Mouse (Mus musculus) liver, embryonic 14.5 days (tissue): ENCODE data around the gene Plxna4. TPM values are rescaled to one million over a fixed set of nuclear protein-coding genes. Genes with fewer than 3 reads are reported as not detected.

Source experiments
- ATAC-seq: fragments of 200-750 bp; cut with Nextera tagmentation; 2 replicates; pipeline ENCODE4 v1.8.0; 2017; ENCODE audit warnings: moderate number of reproducible peaks, mild to moderate bottlenecking, moderate library complexity; ENCODE audit not compliant: insufficient read depth
- DNase-seq, 3 experiments: peaks; one replicate each; pipeline ENCODE4 v3.0.0-alpha.2; 2012 to 2013; ENCODE audit warnings: low read depth in 3 of 3, low spot score in 3 of 3
- H3K27ac ChIP-seq: fragments of 300-500 bp; sonication (generic); 2 replicates; pipeline ENCODE4 v1.5.1; 2014; ENCODE audit warnings: moderate library complexity, mild to moderate bottlenecking, control low read depth, inconsistent platforms
- H3K27me3 ChIP-seq: fragments of 300-500 bp; sonication (generic); 2 replicates; pipeline ENCODE4 v1.6.1; 2014; ENCODE audit warnings: mild to moderate bottlenecking, low read length, moderate library complexity; ENCODE audit not compliant: control insufficient read depth, insufficient read depth
- H3K36me3 ChIP-seq: fragments of 300-500 bp; sonication (generic); replicated peaks from 2 replicates; pipeline ENCODE4 v1.6.1; 2014; ENCODE audit warnings: low read depth; ENCODE audit not compliant: control insufficient read depth, insufficient read depth
- H3K4me1 ChIP-seq, 2 experiments: fragments of 200-500 bp in 1 of 2; fragments of 300-500 bp in 1 of 2; sonication (generic) in 1 of 2; replicated peaks; 2 replicates each; pipeline ENCODE4 v1.6.1; 2012 to 2014; ENCODE audit warnings: antibody characterized with exemption in 1 of 2, inconsistent platforms in 1 of 2, low read length in 1 of 2; ENCODE audit not compliant: control insufficient read depth in 2 of 2, insufficient read depth in 2 of 2
- H3K4me2 ChIP-seq: fragments of 300-500 bp; sonication (generic); 2 replicates; pipeline ENCODE4 v1.6.1; 2014; ENCODE audit warnings: low read depth, mild to moderate bottlenecking, control low read depth, moderate library complexity
- H3K4me3 ChIP-seq, 2 experiments: fragments of 200-500 bp in 1 of 2; fragments of 300-500 bp in 1 of 2; sonication (generic) in 1 of 2; 2 replicates each; pipeline ENCODE4 v1.5.1; 2012 to 2014; ENCODE audit warnings: low read depth in 2 of 2, low read length in 2 of 2, mild to moderate bottlenecking in 2 of 2, control low read depth in 1 of 2, inconsistent platforms in 1 of 2, moderate library complexity in 1 of 2; ENCODE audit not compliant: insufficient read depth in 1 of 2
- H3K9ac ChIP-seq: fragments of 300-500 bp; sonication (generic); replicated peaks from 2 replicates; pipeline ENCODE4 v1.6.1; 2014; ENCODE audit warnings: mild to moderate bottlenecking, control low read depth, moderate library complexity
- H3K9me3 ChIP-seq: fragments of 300-500 bp; sonication (generic); 2 replicates; pipeline ENCODE4 v1.6.1; 2016; ENCODE audit warnings: low read length, mixed read lengths; ENCODE audit not compliant: control insufficient read depth
- CTCF ChIP-seq: IDR thresholded peaks from 2 replicates; pipeline ENCODE4 v1.5.1; 2016; ENCODE audit warnings: antibody characterized with exemption, low read depth, control low read depth
- EP300 ChIP-seq: IDR thresholded peaks from 2 replicates; pipeline ENCODE4 v1.6.1; 2016; ENCODE audit warnings: antibody characterized with exemption, low read depth
- WGBS: fragments of 180-500 bp; shearing (Covaris S2); extraction: QIAGEN DNeasy Blood & Tissue Kit; methylation state at CpG from one replicate; pipeline ENCODE4 v1.1.7; 2014; ENCODE audit not compliant: insufficient replicate concordance; 5-methylcytosine and 5-hydroxymethylcytosine counted together
- polyA plus RNA-seq, 2 experiments: library from polyadenylated mRNA; depleted of rRNA in 1 of 2; stranded (reverse) in 1 of 2; unstranded in 1 of 2; fragments of >200 nt; fragmentation: Nextera tagmentation in 1 of 2; extraction: Ambion mirVana in 1 of 2; gene quantifications; 2 replicates each; pipeline versions ENCODE4 v1.2.1 to v1.2.3; 2012 to 2014

The Plxna4 gene
- polyA plus RNA-seq, 2 experiments = 0.17 to 0.25 TPM

GRCm38 (mm10) chr6:32604901-32605300 lies 16.9 kb upstream of the Plxna4 start:
- DNase-seq (no peak), ATAC-seq (no peak)
- WGBS = 53% methylated on average over 4 of the region's 4 CpGs
- H3K4me1 ChIP-seq = no peaks in the 10 kb centered on the region
- H3K4me3 ChIP-seq = no peak overlapping the region
- H3K36me3 ChIP-seq = no peaks in the 10 kb centered on the region
- H3K9ac ChIP-seq = no peak overlapping the region
- H3K4me2 ChIP-seq = no peak overlapping the region
- no peak for TF ChIP-seq EP300
- no peak for TF ChIP-seq CTCF
- no peaks in the 10 kb centered on the region for H3K27me3 ChIP-seq
- H3K27ac ChIP-seq = no peak overlapping the region
- H3K9me3 ChIP-seq = no peaks in the 10 kb centered on the region

DNA sequence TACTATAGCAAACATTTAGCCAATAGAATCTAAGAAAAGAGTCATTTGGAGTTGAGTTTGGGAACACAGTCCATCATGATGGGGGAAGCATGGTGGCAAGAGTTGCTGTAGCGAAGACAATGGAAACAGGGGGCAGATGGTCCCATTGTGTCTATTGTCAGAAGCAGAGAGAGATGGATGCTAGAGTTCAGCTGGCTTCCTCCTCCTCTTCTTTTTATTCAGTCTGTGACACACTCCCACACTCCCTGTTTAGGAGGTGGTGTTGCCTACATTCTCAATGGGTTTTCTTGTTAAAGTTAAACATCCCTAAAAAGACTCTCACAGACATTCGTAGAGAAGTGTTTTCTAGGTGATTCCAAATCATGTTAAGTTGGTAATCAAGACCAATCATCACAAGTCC lies 14.1 kb upstream of the Plxna4 start:
- Histone ChIP-seq H3K27me3 (no peaks in the 10 kb centered on the region), H3K4me2 (no peak overlapping the region), H3K9me3 (no peaks in the 10 kb centered on the region), H3K27ac (no peak overlapping the region), H3K9ac (no peak overlapping the region), H3K4me1 (no peaks in the 10 kb centered on the region), H3K4me3 (no peak overlapping the region), H3K36me3 (no peaks in the 10 kb centered on the region)
- no peak for DNase-seq
- TF ChIP-seq CTCF (no peak), EP300 (no peak)
- WGBS = 62% methylated on average over 2 of the region's 2 CpGs
- no peak for ATAC-seq

- H3K9ac ChIP-seq = no peak overlapping the region
- no peaks in the 10 kb centered on the region for H3K4me1 ChIP-seq
- 37% methylated on average over 2 of the region's 2 CpGs for WGBS
- DNase-seq (no peak), ATAC-seq (no peak)
- H3K27ac ChIP-seq = no peak overlapping the region
- H3K4me2 ChIP-seq = no peak overlapping the region
- no peaks in the 10 kb centered on the region for H3K9me3 ChIP-seq
- H3K36me3 ChIP-seq = no peaks in the 10 kb centered on the region
- no peak for TF ChIP-seq CTCF
- no peak for TF ChIP-seq EP300
- H3K27me3 ChIP-seq = no peaks in the 10 kb centered on the region
- no peak overlapping the region for H3K4me3 ChIP-seq
These were observed 13.3 kb upstream of the Plxna4 start for GRCm38 (mm10) chr6:32601306-32601705.

DNA sequence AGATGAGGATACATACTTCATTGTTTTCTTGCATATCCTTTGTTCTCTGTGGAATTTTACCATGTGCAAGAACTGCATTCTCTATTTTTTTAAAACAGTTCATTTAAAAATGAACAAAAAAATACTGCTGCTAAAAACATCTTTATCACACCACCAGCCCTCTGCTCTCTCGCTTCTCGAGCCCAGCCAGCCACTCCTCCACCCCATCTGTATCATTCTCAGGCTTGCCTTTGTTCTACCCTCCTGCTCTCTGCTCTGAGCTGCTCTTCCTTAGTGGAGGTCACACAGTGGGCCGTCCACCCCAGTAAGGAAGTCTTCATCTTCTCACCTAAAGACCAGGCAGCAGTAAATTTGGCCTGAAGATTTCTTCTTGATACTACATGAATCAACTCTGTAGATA lies 7.6 kb upstream of the Plxna4 start:
- Histone ChIP-seq H3K4me1 (no peaks in the 10 kb centered on the region), H3K4me3 (no peak overlapping the region), H3K9me3 (no peaks in the 10 kb centered on the region), H3K9ac (no peak overlapping the region), H3K27ac (no peak overlapping the region), H3K27me3 (peaks cover 2% of the 10 kb centered on the region), H3K36me3 (no peaks in the 10 kb centered on the region), H3K4me2 (no peak overlapping the region)
- 34% methylated on average over 3 of the region's 3 CpGs for WGBS
- no peak for DNase-seq
- ATAC-seq = no peak
- TF ChIP-seq EP300 (no peak), CTCF (no peak)

DNA sequence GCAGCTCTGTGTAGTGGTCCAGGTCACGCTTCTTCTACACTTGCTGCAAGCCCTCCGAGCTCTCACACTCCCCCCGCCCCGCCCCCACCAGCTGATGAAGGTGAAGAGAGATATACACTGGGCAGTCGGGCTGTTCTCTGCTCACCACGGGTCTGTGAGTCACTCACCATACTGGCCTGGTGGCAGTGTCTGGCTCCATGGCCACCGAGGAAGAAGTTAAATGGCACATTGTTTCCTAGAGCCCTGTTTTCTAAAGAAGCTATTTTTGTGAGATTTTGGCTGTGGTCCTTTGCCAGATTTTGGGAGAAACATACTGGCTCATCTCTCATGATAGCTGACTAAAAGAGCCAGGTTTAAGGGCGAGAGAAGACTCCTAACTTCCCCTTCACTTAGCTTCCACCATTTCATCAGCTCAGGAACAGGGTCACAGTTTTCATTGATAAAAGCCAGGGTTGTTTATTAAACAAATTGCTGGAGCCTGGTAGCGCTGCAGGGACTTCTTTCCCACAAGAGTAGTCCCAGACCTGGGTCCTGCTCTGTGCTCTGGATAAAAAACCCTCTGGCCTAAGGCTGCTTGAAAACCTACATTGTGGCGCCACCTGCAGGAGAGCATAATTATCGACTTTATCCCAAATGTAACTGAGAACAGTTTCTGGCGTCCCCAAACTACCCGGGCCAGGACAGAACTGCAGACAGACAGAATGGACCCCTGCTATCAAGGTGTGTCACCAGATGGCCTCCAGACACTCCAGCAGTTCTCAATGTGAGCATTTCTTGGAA lies 3.2 kb upstream of the Plxna4 start:
- Histone ChIP-seq H3K9me3 (no peaks in the 10 kb centered on the region), H3K36me3 (no peaks in the 10 kb centered on the region), H3K4me3 (no peak overlapping the region), H3K4me2 (no peak overlapping the region), H3K27me3 (peaks cover 44% of the 10 kb centered on the region), H3K4me1 (no peaks in the 10 kb centered on the region), H3K9ac (no peak overlapping the region), H3K27ac (no peak overlapping the region)
- WGBS = 21% methylated on average over 13 of the region's 13 CpGs
- no peak for TF ChIP-seq EP300
- peak; percentile 75 for TF ChIP-seq CTCF
- DNase-seq (peak; percentile 14 to 23 (median 17)), ATAC-seq (no peak)
